Mouse (Mus musculus) kidney, embryonic 16.5 days (tissue): ENCODE results near the gene Xpr1. TPM values are rescaled to one million over a fixed set of nuclear protein-coding genes. Genes with fewer than 3 reads are reported as not detected.
A peak's percentile ranks its signal among the peaks of the same experiment; 100 is the strongest.

Source experiments
- ATAC-seq: fragments of 200-750 bp; cut with Nextera tagmentation; 2 replicates; pipeline ENCODE4 v1.8.0; 2017; ENCODE audit warnings: moderate TSS enrichment; ENCODE audit not compliant: low FRiP score, low TSS enrichment
- H3K27ac ChIP-seq: fragments of 300-500 bp; sonication (generic); 2 replicates; pipeline ENCODE4 v1.5.1; 2014; ENCODE audit warnings: low read length
- H3K27me3 ChIP-seq: fragments of 300-500 bp; sonication (generic); 2 replicates; pipeline ENCODE4 v1.6.1; 2014; ENCODE audit warnings: low read length, control low read depth, mixed read lengths; ENCODE audit not compliant: insufficient read depth
- H3K36me3 ChIP-seq: fragments of 300-500 bp; sonication (generic); 2 replicates; pipeline ENCODE4 v1.6.1; 2014; ENCODE audit warnings: low read length, control low read depth, mixed read lengths; ENCODE audit not compliant: insufficient read depth
- H3K4me1 ChIP-seq: fragments of 300-500 bp; sonication (generic); 2 replicates; pipeline ENCODE4 v1.6.1; 2014; ENCODE audit warnings: low read length, control low read depth, mixed read lengths; ENCODE audit not compliant: insufficient read depth
- H3K4me2 ChIP-seq: fragments of 300-500 bp; sonication (generic); replicated peaks from 2 replicates; pipeline ENCODE4 v1.6.1; 2014; ENCODE audit warnings: low read depth, low read length
- H3K4me3 ChIP-seq: fragments of 300-500 bp; sonication (generic); 2 replicates; pipeline ENCODE4 v1.5.1; 2014; ENCODE audit warnings: mild to moderate bottlenecking, low read length
- H3K9ac ChIP-seq: fragments of 300-500 bp; sonication (generic); replicated peaks from 2 replicates; pipeline ENCODE4 v1.6.1; 2014; ENCODE audit warnings: low read length
- H3K9me3 ChIP-seq: fragments of 300-500 bp; sonication (generic); 2 replicates; pipeline ENCODE4 v1.6.1; 2016; ENCODE audit warnings: low read length, control low read depth
- WGBS: fragments of 180-500 bp; shearing (Covaris S2); extraction: QIAGEN DNeasy Blood & Tissue Kit; methylation state at CpG from one replicate; pipeline ENCODE4 v1.1.7; 2014; 5-methylcytosine and 5-hydroxymethylcytosine counted together
- polyA plus RNA-seq: library from polyadenylated mRNA; unstranded; fragments of >200 nt; fragmentation: Nextera tagmentation; extraction: Ambion mirVana; gene quantifications from 2 replicates; pipeline ENCODE4 v1.2.1, GENCODE M21; 2015

Xpr1 gene
- polyA plus RNA-seq, 1 experiment from 2014 or later, result 9.2 TPM

- H3K4me2 ChIP-seq, result no peak overlapping the region
Observed at GRCm38 (mm10) chr1:155303402-155303801, 113.8 kb downstream of the Xpr1 start.

DNA sequence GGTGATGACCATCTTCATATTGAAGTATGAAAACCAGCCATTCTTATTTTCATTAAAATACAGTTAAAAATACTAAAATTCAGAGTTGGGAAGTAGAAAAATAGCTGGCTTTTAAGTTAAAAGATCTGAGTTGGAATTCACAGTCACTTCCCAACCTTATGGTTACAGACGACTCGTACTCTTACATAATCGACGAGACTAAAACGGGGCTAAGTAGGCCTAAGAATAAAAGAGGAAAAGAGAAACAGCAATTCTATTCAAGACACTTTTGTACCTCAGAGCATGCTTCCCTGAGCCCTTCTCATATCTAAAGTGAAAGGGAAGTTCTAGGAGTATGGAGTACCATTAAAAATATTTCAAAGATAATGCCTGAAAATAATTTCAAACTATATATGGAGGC, 119.6 kb downstream of the Xpr1 start:
- Histone ChIP-seq H3K27me3 (no peaks in the 10 kb centered on the region), H3K9me3 (no peaks in the 10 kb centered on the region), H3K36me3 (no peaks in the 10 kb centered on the region), H3K4me1 (0 out of 2 replicates have a peak, but pooled peaks cover 2% of the 10 kb centered on the region), H3K9ac (no peak overlapping the region), H3K27ac (no peak overlapping the region), H3K4me2 (no peak overlapping the region), H3K4me3 (no peak overlapping the region)
- 95% methylated on average over 5 of the region's 5 CpGs for WGBS
- no peak for ATAC-seq

More at GRCm38 (mm10) chr1:155303402-155303801, 113.8 kb downstream of the Xpr1 start:
- Histone ChIP-seq H3K27me3 (no peaks in the 10 kb centered on the region), H3K36me3 (no peaks in the 10 kb centered on the region), H3K4me3 (no peak overlapping the region), H3K4me1 (peaks cover 10% of the 10 kb centered on the region; the same call in 1 of the 2 replicates), H3K27ac (no peak overlapping the region), H3K9ac (no peak overlapping the region), H3K9me3 (no peaks in the 10 kb centered on the region)
- 94% methylated on average over 2 of the region's 2 CpGs for whole genome bisulfite sequencing
- ATAC-seq, result no peak

DNA sequence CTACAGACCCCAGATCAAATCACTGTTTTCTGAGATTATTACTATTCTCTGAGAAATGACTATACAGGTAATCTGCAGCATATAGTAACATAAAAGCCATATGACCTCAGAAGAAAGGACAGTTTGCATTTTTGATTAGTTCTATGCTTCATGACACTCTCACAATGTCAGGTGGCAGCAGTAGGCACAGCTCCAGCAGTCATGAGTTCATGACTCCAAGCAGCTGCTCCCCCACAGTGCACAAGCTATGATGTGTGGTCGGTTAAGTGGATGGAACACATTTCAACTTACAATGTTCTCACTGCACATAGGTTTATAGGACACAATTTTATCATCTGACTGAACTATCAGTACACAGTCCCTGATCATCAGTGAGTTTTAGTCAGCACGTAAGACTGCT, 120.0 kb downstream of the Xpr1 start:
- no peaks in the 10 kb centered on the region for H3K27me3 ChIP-seq
- no peaks in the 10 kb centered on the region for H3K9me3 ChIP-seq
- 0 out of 2 replicates have a peak, but pooled peaks cover 2% of the 10 kb centered on the region for H3K4me1 ChIP-seq
- H3K36me3 ChIP-seq, result no peaks in the 10 kb centered on the region
- WGBS, result 87% methylated on average over 2 of the region's 2 CpGs
- no peak overlapping the region for H3K9ac ChIP-seq
- no peak overlapping the region for H3K27ac ChIP-seq
- H3K4me3 ChIP-seq, result no peak overlapping the region
- H3K4me2 ChIP-seq, result no peak overlapping the region
- ATAC-seq, result no peak

DNA sequence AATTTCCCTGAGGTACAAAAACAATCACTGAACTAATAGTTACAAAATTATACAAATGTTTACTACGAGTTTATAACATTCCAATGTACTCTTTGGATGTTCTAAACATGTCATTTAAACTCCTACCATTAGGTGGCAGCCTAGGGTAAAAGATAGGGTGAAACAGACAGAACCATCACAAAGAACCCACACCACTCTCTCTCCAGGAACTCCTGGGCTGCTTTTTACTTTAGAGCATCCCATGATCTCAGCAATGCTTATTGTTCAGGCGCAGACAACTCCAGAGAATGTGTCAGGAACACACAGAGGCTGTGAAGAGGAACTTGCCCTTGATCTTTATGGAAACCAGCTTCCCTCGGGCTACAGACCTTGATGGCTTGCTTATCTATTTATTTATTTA, 123.8 kb downstream of the Xpr1 start:
- H3K4me2 ChIP-seq, result no peak overlapping the region
- no peak overlapping the region for H3K9ac ChIP-seq
- no peaks in the 10 kb centered on the region for H3K27me3 ChIP-seq
- WGBS, result 10% methylated on average over 3 of the region's 3 CpGs
- H3K4me1 ChIP-seq, result 0 out of 2 replicates have a peak, but pooled peaks cover 2% of the 10 kb centered on the region
- no peaks in the 10 kb centered on the region for H3K9me3 ChIP-seq
- no peak overlapping the region for H3K27ac ChIP-seq
- no peak for ATAC-seq
- H3K36me3 ChIP-seq, result peaks cover 6% of the 10 kb centered on the region; the same call in 1 of the 2 replicates
- H3K4me3 ChIP-seq, result no peak overlapping the region

GRCm38 (mm10) chr1:155289411-155289810, 127.8 kb downstream of the Xpr1 start:
- peaks cover 11% of the 10 kb centered on the region for H3K36me3 ChIP-seq

DNA sequence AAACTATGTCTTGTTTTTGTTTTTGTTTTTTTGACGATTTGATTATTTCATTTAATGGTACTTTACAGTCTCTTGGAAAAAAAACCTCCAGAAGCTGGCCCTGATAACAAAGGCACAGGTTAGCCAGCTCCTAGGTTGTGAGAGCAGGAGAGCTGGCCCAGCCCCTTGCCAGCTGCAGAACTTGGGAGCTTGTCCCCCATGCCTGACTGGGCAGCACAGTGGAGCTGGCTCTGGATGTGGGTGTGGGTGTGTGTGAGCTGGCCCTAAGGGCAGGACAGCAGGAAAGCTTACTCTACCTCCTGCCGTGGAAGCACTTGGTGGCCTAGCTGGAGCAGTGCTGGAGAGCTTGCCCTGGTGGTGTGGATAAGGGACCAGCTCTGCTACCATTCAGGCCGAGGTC, 129.2 kb downstream of the Xpr1 start:
- 78% methylated on average over 3 of the region's 3 CpGs for WGBS
- Histone ChIP-seq H3K27ac (no peak overlapping the region), H3K4me2 (no peak overlapping the region), H3K27me3 (no peaks in the 10 kb centered on the region), H3K9me3 (no peaks in the 10 kb centered on the region), H3K36me3 (peaks cover 11% of the 10 kb centered on the region), H3K9ac (no peak overlapping the region), H3K4me3 (no peak overlapping the region), H3K4me1 (no peaks in the 10 kb centered on the region)
- ATAC-seq, result peak; percentile 71; the same call in 1 of the 2 replicates

More at GRCm38 (mm10) chr1:155289411-155289810, 127.8 kb downstream of the Xpr1 start:
- Histone ChIP-seq H3K9ac (no peak overlapping the region), H3K4me3 (no peak overlapping the region), H3K9me3 (no peaks in the 10 kb centered on the region), H3K27ac (no peak overlapping the region), H3K27me3 (no peaks in the 10 kb centered on the region), H3K4me2 (no peak overlapping the region), H3K4me1 (0 out of 2 replicates have a peak, but pooled peaks cover 2% of the 10 kb centered on the region)
- no peak for ATAC-seq
- 91% methylated on average over 1 of the region's 1 CpGs for WGBS

DNA sequence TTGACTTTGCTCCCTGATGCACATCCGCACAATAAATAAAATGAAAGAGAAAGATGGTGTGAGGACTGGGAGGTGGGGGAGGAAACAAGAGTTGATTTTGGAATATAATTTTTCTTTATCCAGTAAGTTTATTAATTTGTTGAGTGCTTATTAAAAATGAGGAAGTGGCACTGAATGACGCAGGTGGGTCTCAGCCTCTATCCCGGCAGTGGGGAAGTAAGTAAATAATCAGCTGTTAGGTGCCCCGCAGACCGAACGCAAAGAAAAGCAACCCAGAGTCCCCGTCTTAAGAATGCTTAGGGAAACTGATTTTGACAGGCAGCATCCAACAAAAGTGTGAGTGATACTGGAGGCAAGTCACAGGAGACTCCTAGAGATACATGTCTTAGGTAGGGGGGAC, 133.4 kb downstream of the Xpr1 start:
- H3K4me3 ChIP-seq, result no peak overlapping the region
- no peak overlapping the region for H3K4me2 ChIP-seq
- peaks cover 8% of the 10 kb centered on the region for H3K36me3 ChIP-seq
- WGBS, result 93% methylated on average over 7 of the region's 7 CpGs
- peaks cover 7% of the 10 kb centered on the region; the same call in 1 of the 2 replicates for H3K4me1 ChIP-seq
- no peaks in the 10 kb centered on the region for H3K9me3 ChIP-seq
- ATAC-seq, result no peak
- no peak overlapping the region for H3K9ac ChIP-seq
- H3K27ac ChIP-seq, result no peak overlapping the region
- H3K27me3 ChIP-seq, result no peaks in the 10 kb centered on the region

GRCm38 (mm10) chr1:155281003-155281793, 136.0 kb downstream of the Xpr1 start:
- Histone ChIP-seq H3K9ac (no peak overlapping the region), H3K36me3 (no peaks in the 10 kb centered on the region), H3K4me1 (peaks cover 7% of the 10 kb centered on the region; the same call in 1 of the 2 replicates), H3K4me2 (no peak overlapping the region), H3K9me3 (no peaks in the 10 kb centered on the region), H3K27ac (no peak overlapping the region), H3K27me3 (no peaks in the 10 kb centered on the region), H3K4me3 (no peak overlapping the region)
- ATAC-seq, result peak; percentile 90
- 39% methylated on average over 18 of the region's 18 CpGs for WGBS

GRCm38 (mm10) chr1:155280306-155280705, 136.9 kb downstream of the Xpr1 start:
- no peak overlapping the region for H3K4me3 ChIP-seq
- WGBS, result 42% methylated on average over 10 of the region's 10 CpGs
- H3K9ac ChIP-seq, result no peak overlapping the region
- no peaks in the 10 kb centered on the region for H3K9me3 ChIP-seq
- no peak overlapping the region for H3K4me2 ChIP-seq
- H3K4me1 ChIP-seq, result peaks cover 7% of the 10 kb centered on the region; the same call in 1 of the 2 replicates
- no peaks in the 10 kb centered on the region for H3K36me3 ChIP-seq
- H3K27me3 ChIP-seq, result no peaks in the 10 kb centered on the region
- no peak overlapping the region for H3K27ac ChIP-seq
- no peak for ATAC-seq

GRCm38 (mm10) chr1:155276381-155277033, 140.7 kb downstream of the Xpr1 start:
- Histone ChIP-seq H3K4me1 (peaks cover 7% of the 10 kb centered on the region; the same call in 1 of the 2 replicates), H3K9me3 (no peaks in the 10 kb centered on the region), H3K4me2 (no peak overlapping the region), H3K27me3 (no peaks in the 10 kb centered on the region), H3K27ac (no peak overlapping the region), H3K4me3 (no peak overlapping the region), H3K36me3 (no peaks in the 10 kb centered on the region), H3K9ac (no peak overlapping the region)
- no peak for ATAC-seq
- 66% methylated on average over 13 of the region's 13 CpGs for WGBS
